Mouse (Mus musculus) thymus, adult 2 months (tissue): ENCODE results near the gene Bmpr2. TPM values are rescaled to one million over a fixed set of nuclear protein-coding genes. Genes with fewer than 3 reads are reported as not detected.

Experiments used
- DNase-seq: peaks from one replicate; pipeline ENCODE4 v3.0.0; 2021
- H3K27ac ChIP-seq: fragments of 200-500 bp; 2 replicates; pipeline ENCODE4 v1.5.1; 2012; ENCODE audit warnings: low read length, control low read depth; ENCODE audit not compliant: control insufficient read depth, insufficient read depth
- H3K27me3 ChIP-seq: fragments of 200-500 bp; 2 replicates; pipeline ENCODE4 v1.6.1; 2012; ENCODE audit warnings: mild to moderate bottlenecking, low read length, moderate library complexity, mixed read lengths; ENCODE audit not compliant: control insufficient read depth, insufficient read depth
- H3K36me3 ChIP-seq: fragments of 200-500 bp; 2 replicates; pipeline ENCODE4 v1.6.1; 2012; ENCODE audit warnings: mild to moderate bottlenecking, low read length, moderate library complexity; ENCODE audit not compliant: control insufficient read depth, insufficient read depth
- H3K4me1 ChIP-seq: fragments of 200-500 bp; replicated peaks from 2 replicates; pipeline ENCODE4 v1.6.1; 2012; ENCODE audit warnings: low read length; ENCODE audit not compliant: control insufficient read depth, insufficient read depth
- H3K4me3 ChIP-seq: fragments of 200-500 bp; 2 replicates; pipeline ENCODE4 v1.5.1; 2012; ENCODE audit warnings: mild to moderate bottlenecking, low read length, control low read depth, moderate library complexity; ENCODE audit not compliant: control insufficient read depth, insufficient read depth
- CTCF ChIP-seq: fragments of 200-500 bp; IDR thresholded peaks from 2 replicates; pipeline ENCODE4 v1.5.1; 2012; ENCODE audit warnings: mild to moderate bottlenecking, control low read depth, low read length, moderate library complexity, borderline replicate concordance; ENCODE audit not compliant: control insufficient read depth, poor library complexity, insufficient read depth; ENCODE audit errors: extremely low read depth
- POLR2A ChIP-seq: fragments of 200-500 bp; IDR thresholded peaks from 2 replicates; pipeline ENCODE4 v1.6.1; 2012; ENCODE audit warnings: mild to moderate bottlenecking, low read length, control low read depth, moderate library complexity; ENCODE audit not compliant: control insufficient read depth, poor library complexity, insufficient read depth; ENCODE audit errors: extremely low read depth
- WGBS: fragments of 180-500 bp; shearing (Covaris S2); methylation state at CpG from one replicate; pipeline ENCODE4 v1.1.7; 2018; 5-methylcytosine and 5-hydroxymethylcytosine counted together
- polyA plus RNA-seq: library from polyadenylated mRNA; depleted of rRNA; stranded (reverse); fragments of >200 nt; gene quantifications from 2 replicates; pipeline ENCODE4 v1.2.3, GENCODE M21; 2012

The Bmpr2 gene
- polyA plus RNA-seq, 1 experiment = 2.4 TPM

DNA sequence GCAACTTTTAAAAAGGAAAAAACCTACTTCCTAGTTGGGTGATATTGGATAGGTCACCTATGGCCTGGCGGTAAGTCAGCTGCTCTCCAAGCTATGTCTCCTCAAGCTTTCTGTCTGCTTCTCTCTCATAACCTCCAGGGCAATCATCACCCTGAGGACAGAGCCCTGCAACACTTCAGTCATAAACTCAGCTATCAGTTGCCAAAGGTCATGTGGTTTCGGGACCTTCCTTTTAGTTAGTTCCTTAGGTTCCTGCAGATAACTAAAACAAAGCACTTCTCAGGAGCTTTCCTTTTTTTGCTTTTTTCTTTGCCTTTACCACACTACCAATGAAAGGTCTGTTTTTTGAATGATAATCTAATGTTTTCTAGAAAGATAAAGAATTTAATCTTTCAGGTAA is 136.5 kb downstream of the Bmpr2 start:
- peaks cover 3% of the 10 kb centered on the region; the same call in 1 of the 2 replicates for H3K4me1 ChIP-seq
- H3K4me3 ChIP-seq = no peak overlapping the region
- H3K27me3 ChIP-seq = no peaks in the 10 kb centered on the region
- H3K36me3 ChIP-seq = no peaks in the 10 kb centered on the region
- TF ChIP-seq POLR2A (no peak), CTCF (no peak)
- WGBS = 92% methylated on average over 2 of the region's 2 CpGs
- H3K27ac ChIP-seq = no peak overlapping the region
- no peak for DNase-seq

DNA sequence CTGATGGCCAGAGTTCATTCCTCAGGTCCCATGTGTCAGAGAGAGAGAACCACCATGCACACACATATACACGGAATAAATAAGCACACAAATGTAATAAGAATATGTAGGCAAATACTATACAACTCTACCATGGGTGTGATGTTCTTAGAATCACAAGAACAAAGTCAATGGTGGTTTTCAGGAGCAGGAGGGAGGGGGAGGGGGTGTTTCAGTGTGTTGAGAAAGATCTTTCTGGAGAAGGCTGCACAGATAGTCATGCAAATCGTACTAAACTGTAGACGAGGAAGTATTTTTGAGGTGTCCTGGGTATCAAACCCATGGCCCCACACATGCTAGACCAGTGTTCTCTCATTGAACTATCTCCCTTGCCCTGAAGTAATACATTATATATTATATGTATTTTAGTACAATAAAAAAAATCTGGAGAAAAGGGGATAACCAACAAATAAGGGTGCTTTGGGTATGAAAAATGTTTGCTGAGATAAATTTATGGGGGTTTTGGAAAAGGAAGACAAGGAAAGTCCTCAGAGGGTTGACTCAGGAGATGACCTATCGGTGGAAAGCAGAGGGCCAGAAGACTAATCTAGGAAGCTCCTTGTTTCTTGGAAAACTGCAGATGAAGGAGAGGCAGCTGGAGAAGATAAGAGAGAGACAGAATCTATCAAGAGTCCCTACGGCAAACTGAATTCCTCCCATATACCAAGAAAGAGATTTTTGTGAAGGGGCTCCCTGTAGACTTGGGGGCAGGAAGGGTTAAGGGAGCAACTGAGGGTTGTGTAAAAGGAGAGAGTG is 138.1 kb downstream of the Bmpr2 start:
- H3K4me3 ChIP-seq = no peak overlapping the region
- H3K36me3 ChIP-seq = no peaks in the 10 kb centered on the region
- no peaks in the 10 kb centered on the region for H3K4me1 ChIP-seq
- H3K27me3 ChIP-seq = no peaks in the 10 kb centered on the region
- no peak for DNase-seq
- no peak overlapping the region for H3K27ac ChIP-seq
- no peak for TF ChIP-seq POLR2A
- no peak for TF ChIP-seq CTCF
- WGBS = 93% methylated on average over 5 of the region's 5 CpGs

DNA sequence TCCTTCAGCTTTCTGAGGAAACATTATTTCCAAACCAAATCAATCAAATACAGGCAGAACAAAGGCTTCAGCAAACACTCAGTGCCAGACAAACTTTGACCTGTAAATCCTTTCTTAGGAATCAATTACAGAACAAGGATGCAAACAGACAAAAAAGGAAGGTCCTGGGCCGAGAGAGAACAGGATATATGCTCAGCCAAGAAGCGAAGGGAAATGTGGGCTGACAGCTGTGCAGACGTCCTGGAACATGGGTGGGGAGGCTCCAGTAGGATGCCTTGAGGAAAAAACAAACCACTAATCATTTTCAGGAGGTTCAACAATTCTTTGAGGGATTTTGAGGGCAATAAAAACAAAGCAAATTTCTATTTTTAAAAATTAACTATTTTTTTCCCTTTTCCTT is 139.4 kb downstream of the Bmpr2 start:
- Histone ChIP-seq H3K27ac (no peak overlapping the region), H3K36me3 (no peaks in the 10 kb centered on the region), H3K4me1 (no peaks in the 10 kb centered on the region), H3K27me3 (no peaks in the 10 kb centered on the region), H3K4me3 (no peak overlapping the region)
- TF ChIP-seq POLR2A (no peak), CTCF (no peak)
- DNase-seq = no peak
- 58% methylated on average over 3 of the region's 3 CpGs for whole genome bisulfite sequencing

DNA sequence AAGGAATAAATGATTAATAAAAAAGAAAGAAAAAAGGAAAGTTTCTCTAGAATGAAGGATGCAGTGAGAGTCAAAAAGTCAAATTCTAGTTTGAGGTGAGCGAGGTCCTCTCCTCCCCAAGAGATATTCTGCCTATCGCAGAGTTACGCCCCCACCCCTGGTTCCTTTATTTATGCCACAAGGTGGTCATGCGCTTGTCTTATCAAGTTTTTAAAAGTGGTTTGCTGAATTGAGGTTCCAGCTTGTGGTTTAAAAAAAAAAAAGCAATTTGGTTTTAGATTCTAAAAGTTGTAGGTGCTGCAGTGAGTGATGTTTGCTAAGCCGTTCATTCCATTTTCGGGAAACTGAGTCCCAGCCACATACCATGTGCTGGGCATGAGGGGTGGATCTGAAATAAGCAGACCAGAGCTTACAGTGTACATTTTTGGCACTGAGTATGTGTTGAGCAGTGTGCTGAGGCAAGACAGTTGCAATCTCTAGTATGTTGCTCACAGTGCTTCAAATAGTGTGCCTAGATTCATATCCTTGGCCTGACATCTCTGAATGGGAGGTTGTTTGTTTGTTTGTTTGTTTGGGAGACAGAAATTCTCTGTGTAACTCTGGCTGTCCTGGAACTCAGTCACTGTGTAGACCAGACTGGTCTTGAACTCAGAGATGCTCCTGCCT is 141.6 kb downstream of the Bmpr2 start:
- WGBS = 67% methylated on average over 6 of the region's 6 CpGs
- Histone ChIP-seq H3K4me1 (no peaks in the 10 kb centered on the region), H3K4me3 (no peak overlapping the region), H3K27ac (no peak overlapping the region), H3K36me3 (no peaks in the 10 kb centered on the region), H3K27me3 (no peaks in the 10 kb centered on the region)
- DNase-seq = no peak
- TF ChIP-seq CTCF (no peak), POLR2A (no peak)

DNA sequence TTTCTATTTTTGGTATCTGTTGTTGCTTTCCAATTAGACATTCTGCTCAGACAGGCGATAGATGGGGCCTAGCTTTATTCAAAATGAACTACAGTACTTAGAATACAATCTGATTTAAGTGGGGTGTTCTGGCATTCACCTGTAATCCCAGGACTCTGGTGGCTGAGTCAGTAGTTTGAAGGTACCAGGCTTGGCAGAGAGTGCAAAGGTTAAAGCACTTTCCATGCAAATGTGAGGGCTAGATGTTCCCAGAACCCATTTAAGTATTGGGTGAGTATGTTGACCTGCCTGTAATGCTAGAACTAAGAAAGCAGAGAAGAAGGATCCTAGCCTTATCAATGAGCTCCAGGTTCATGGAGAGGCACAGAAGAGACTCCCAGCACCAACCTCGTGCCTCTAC is 142.7 kb downstream of the Bmpr2 start:
- DNase-seq = no peak
- Histone ChIP-seq H3K36me3 (no peaks in the 10 kb centered on the region), H3K4me1 (no peaks in the 10 kb centered on the region), H3K27me3 (no peaks in the 10 kb centered on the region), H3K4me3 (no peak overlapping the region), H3K27ac (no peak overlapping the region)
- TF ChIP-seq POLR2A = no peak
- no peak for TF ChIP-seq CTCF
- WGBS = 92% methylated on average over 2 of the region's 2 CpGs

DNA sequence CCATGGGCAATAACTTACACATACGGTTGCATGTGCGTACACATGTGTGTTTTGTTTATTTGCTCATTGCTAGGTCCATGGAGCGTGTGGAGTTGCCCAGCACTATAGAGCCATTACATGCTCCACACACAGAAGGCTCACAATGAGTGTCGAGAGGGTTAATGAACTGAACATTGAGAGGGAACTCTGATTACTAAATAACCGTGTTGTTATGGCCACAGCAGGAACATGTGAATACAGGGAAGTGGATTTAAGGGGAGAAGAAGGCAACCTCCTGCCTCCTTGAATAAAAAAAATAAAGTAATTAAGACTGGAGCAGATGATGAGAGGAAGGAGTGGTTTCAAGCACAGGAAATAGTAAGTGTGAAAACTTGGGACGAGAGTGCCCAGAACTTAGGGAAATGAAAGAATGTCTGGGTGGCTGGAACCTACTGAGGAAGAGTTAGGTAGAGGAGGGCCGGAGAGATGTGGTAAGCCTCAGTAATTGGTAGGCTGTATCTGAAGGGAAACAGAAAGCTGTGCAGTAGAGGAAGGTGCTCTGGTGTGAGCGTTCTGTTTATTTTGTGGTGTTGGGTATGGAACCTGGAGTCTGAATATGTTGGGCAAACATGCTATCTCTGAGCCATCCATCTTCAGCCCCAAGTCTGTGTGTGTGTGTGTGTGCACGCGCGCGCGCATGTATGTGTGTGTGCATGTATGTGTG is 143.8 kb downstream of the Bmpr2 start:
- no peaks in the 10 kb centered on the region for H3K36me3 ChIP-seq
- 77% methylated on average over 13 of the region's 13 CpGs for WGBS
- no peak overlapping the region for H3K4me3 ChIP-seq
- no peak overlapping the region for H3K27ac ChIP-seq
- TF ChIP-seq POLR2A = no peak
- TF ChIP-seq CTCF = no peak
- H3K27me3 ChIP-seq = no peaks in the 10 kb centered on the region
- no peaks in the 10 kb centered on the region for H3K4me1 ChIP-seq
- DNase-seq = no peak
